Comparison of ENCODE assay signal across 20 mouse cellular contexts in genomic region chr12:85582067-85582316, GRCm38 (mm10). TPM values are rescaled to one million over a fixed set of nuclear protein-coding genes. Genes with fewer than 3 reads are reported as not detected.
DNase-seq lines count a peak whose midpoint lies in the region; ATAC-seq and TF ChIP-seq lines count a peak whose summit lies in the region.
"Had no signal": no experiment of that assay in that cellular context is flagged by ENCODE, and none has a peak within 500 bp of the region (broad histone marks: within the 10 kb centered on the region; RNA-seq: fewer than 3 reads in every experiment).

No protein-coding gene starts in this region.

- no peak overlapping the region for H3K4me3 ChIP-seq in forebrain, embryonic 14.5 days (ENCODE audit: low read depth, low read length)
- H3K4me3 ChIP-seq in forebrain, embryonic 15.5 days: no peak overlapping the region
- no peak overlapping the region for H3K4me3 ChIP-seq in hindbrain, embryonic 14.5 days (replicated peaks; ENCODE audit: low read length)
- H3K4me3 ChIP-seq in midbrain, postnatal 0 days (ENCODE audit: low read depth, low read length): no peak overlapping the region
- H3K4me3 ChIP-seq: embryonic facial prominence, embryonic 13.5 days; limb, embryonic 15.5 days; liver, embryonic 15.5 days had no signal

- no peak overlapping the region for H3K4me2 ChIP-seq in forebrain, embryonic 14.5 days (ENCODE audit: low read length)
- no peak overlapping the region for H3K4me2 ChIP-seq in forebrain, embryonic 15.5 days (replicated peaks)
- peak overlapping the region; percentile 42; the same call in 1 of the 2 replicates for H3K4me2 ChIP-seq in hindbrain, embryonic 14.5 days (replicated peaks)
- H3K4me2 ChIP-seq in midbrain, postnatal 0 days (ENCODE audit: low read depth, low read length, poor library complexity, severe bottlenecking): no peak overlapping the region
- H3K4me2 ChIP-seq: embryonic facial prominence, embryonic 13.5 days; limb, embryonic 15.5 days; liver, embryonic 15.5 days had no signal

- 0 out of 2 replicates have a peak overlapping the region, but pooled peaks have one; percentile 3 for H3K9ac ChIP-seq in forebrain, embryonic 14.5 days (ENCODE audit: low read length)
- no peak overlapping the region for H3K9ac ChIP-seq in forebrain, embryonic 15.5 days (replicated peaks)
- no peak overlapping the region for H3K9ac ChIP-seq in hindbrain, embryonic 14.5 days
- no peak overlapping the region for H3K9ac ChIP-seq in midbrain, postnatal 0 days (replicated peaks; ENCODE audit: low read length, poor library complexity, severe bottlenecking)
- H3K9ac ChIP-seq: embryonic facial prominence, embryonic 13.5 days; limb, embryonic 15.5 days; liver, embryonic 15.5 days had no signal

- no peak for TF ChIP-seq CTCF in midbrain, postnatal 0 days (IDR thresholded peaks at IDR 0.05)

- WGBS in forebrain, embryonic 14.5 days: 62% methylated on average over 5 of the region's 5 CpGs
- 58% methylated on average over 5 of the region's 5 CpGs for WGBS in forebrain, embryonic 15.5 days
- WGBS in hindbrain, embryonic 14.5 days: 32% methylated on average over 5 of the region's 5 CpGs
- 71% methylated on average over 5 of the region's 5 CpGs for WGBS in midbrain, postnatal 0 days

- ATAC-seq in forebrain, embryonic 14.5 days: no peak
- ATAC-seq in forebrain, embryonic 15.5 days (replicated peaks): no peak
- 0 out of 2 replicates have a peak, but pooled peaks have one; percentile 24 for ATAC-seq in hindbrain, embryonic 14.5 days (ENCODE audit: low FRiP score)
- ATAC-seq in midbrain, postnatal 0 days (ENCODE audit: low FRiP score): no peak
- ATAC-seq in megakaryocyte-erythroid progenitor cell, adult 5-6 weeks (replicated peaks; ENCODE audit: low FRiP score, low TSS enrichment, poor library complexity, severe bottlenecking): no peak

- DNase-seq in forebrain, embryonic 14.5 days (ENCODE audit: low spot score): no peak
- no peak for DNase-seq in hindbrain, embryonic 14.5 days (ENCODE audit: low spot score)
- DNase-seq in midbrain, postnatal 0 days (ENCODE audit: low spot score): no peak
- DNase-seq in right cerebral cortex, adult 2 months (ENCODE audit: low spot score in 2 of 2): no peak
- DNase-seq in adrenal gland, adult (ENCODE audit: inconsistent age in 2 of 2, low spot score in 1 of 2): no peak
- DNase-seq: adrenal gland, postnatal 10 days; cerebellum, postnatal 14 days; kidney, adult 11 months; layer of hippocampus, postnatal 36 days; right cerebral cortex, postnatal 25 days; thymus, adult 18-20 months; thymus, postnatal 4 days had no signal

- no peaks in the 10 kb centered on the region for H3K27me3 ChIP-seq in forebrain, embryonic 14.5 days (replicated peaks; ENCODE audit: control insufficient read depth, insufficient read depth, low read length)
- H3K27me3 ChIP-seq in forebrain, embryonic 15.5 days: no peaks in the 10 kb centered on the region
- H3K27me3 ChIP-seq in hindbrain, embryonic 14.5 days (ENCODE audit: control insufficient read depth, insufficient read depth, low read length): no peaks in the 10 kb centered on the region
- H3K27me3 ChIP-seq in midbrain, postnatal 0 days (ENCODE audit: insufficient read depth, low read length): no peaks in the 10 kb centered on the region
- H3K27me3 ChIP-seq: embryonic facial prominence, embryonic 13.5 days; limb, embryonic 15.5 days; liver, embryonic 15.5 days had no signal

- no peaks in the 10 kb centered on the region for H3K36me3 ChIP-seq in forebrain, embryonic 14.5 days (ENCODE audit: control insufficient read depth, insufficient read depth, low read length)
- no peaks in the 10 kb centered on the region for H3K36me3 ChIP-seq in forebrain, embryonic 15.5 days
- H3K36me3 ChIP-seq in hindbrain, embryonic 14.5 days (replicated peaks; ENCODE audit: control insufficient read depth, insufficient read depth): no peaks in the 10 kb centered on the region
- H3K36me3 ChIP-seq in midbrain, postnatal 0 days (ENCODE audit: insufficient read depth, low read length): no peaks in the 10 kb centered on the region
- H3K36me3 ChIP-seq: embryonic facial prominence, embryonic 13.5 days; heart, embryonic 10.5 days; limb, embryonic 15.5 days; liver, embryonic 15.5 days had no signal

- no peaks in the 10 kb centered on the region for H3K9me3 ChIP-seq in forebrain, embryonic 14.5 days (replicated peaks; ENCODE audit: control insufficient read depth, low read length)
- no peaks in the 10 kb centered on the region for H3K9me3 ChIP-seq in forebrain, embryonic 15.5 days
- no peaks in the 10 kb centered on the region for H3K9me3 ChIP-seq in hindbrain, embryonic 14.5 days (ENCODE audit: control insufficient read depth, low read length)
- H3K9me3 ChIP-seq in midbrain, postnatal 0 days (ENCODE audit: low read length): no peaks in the 10 kb centered on the region
- H3K9me3 ChIP-seq: embryonic facial prominence, embryonic 13.5 days; heart, embryonic 10.5 days; limb, embryonic 15.5 days; liver, embryonic 15.5 days had no signal

- peaks cover 10% of the 10 kb centered on the region for H3K4me1 ChIP-seq in forebrain, embryonic 14.5 days (ENCODE audit: control insufficient read depth, insufficient read depth, low read length)
- H3K4me1 ChIP-seq in forebrain, embryonic 15.5 days: peaks cover 12% of the 10 kb centered on the region
- peaks cover 20% of the 10 kb centered on the region for H3K4me1 ChIP-seq in hindbrain, embryonic 14.5 days (replicated peaks; ENCODE audit: control insufficient read depth, insufficient read depth, low read length)
- H3K4me1 ChIP-seq in midbrain, postnatal 0 days (ENCODE audit: insufficient read depth, low read length): peaks cover 13% of the 10 kb centered on the region
- H3K4me1 ChIP-seq: limb, embryonic 15.5 days; liver, embryonic 15.5 days had no signal

- H3K27ac ChIP-seq in forebrain, embryonic 14.5 days (ENCODE audit: low read depth, low read length): peak overlapping the region; percentile 60; the same call in 1 of the 2 replicates
- H3K27ac ChIP-seq in forebrain, embryonic 15.5 days (replicated peaks): peak overlapping the region; percentile 53; the same call in 1 of the 2 replicates
- peak overlapping the region; percentile 82 for H3K27ac ChIP-seq in hindbrain, embryonic 14.5 days
- 0 out of 2 replicates have a peak overlapping the region, but pooled peaks have one; percentile 74 for H3K27ac ChIP-seq in midbrain, postnatal 0 days (ENCODE audit: low read depth, low read length)
- H3K27ac ChIP-seq: embryonic facial prominence, embryonic 13.5 days; kidney, postnatal 0 days; limb, embryonic 15.5 days; liver, embryonic 15.5 days; macrophage had no signal

RNA-seq across cellular contexts. Expression of gene Jdp2, which starts 16.8 kb away (rescaled TPM):
- 0.24 TPM in 1 of 2 replicates, not detected in the other for polyA plus RNA-seq in forebrain, embryonic 14.5 days (2014; fragmentation: Nextera tagmentation; extraction: Ambion mirVana)
- 0.10 and 0.50 TPM in 2 replicates for polyA plus RNA-seq in forebrain, embryonic 15.5 days (2015; fragmentation: Nextera tagmentation; extraction: Ambion mirVana)
- 0.83 and 1.3 TPM in 2 replicates for polyA plus RNA-seq in hindbrain, embryonic 14.5 days (2014; fragmentation: Nextera tagmentation; extraction: Ambion mirVana)
- total RNA-seq in midbrain, postnatal 0 days (2014; rRNA removed): 15.8 and 18.4 TPM in 2 replicates
- 0.56 and 1.0 TPM in 2 replicates for polyA plus RNA-seq in midbrain, postnatal 0 days (2015; fragmentation: Nextera tagmentation; extraction: Ambion mirVana)
- total RNA-seq in megakaryocyte-erythroid progenitor cell, adult 5-6 weeks (2014; fragmentation: Nextera tagmentation): 0.47 TPM in 1 of 2 replicates, not detected in the other
- total RNA-seq in megakaryocyte-erythroid progenitor cell, adult 5-6 weeks (2017): 1.1 and 2.1 TPM in 2 replicates
